Mouse (Mus musculus): ENCODE measurements around the gene Apbb2. TPM values are rescaled to one million over a fixed set of nuclear protein-coding genes. Genes with fewer than 3 reads are reported as not detected.

The Apbb2 gene
- total RNA-seq, 2 experiments from 2014 or later = 53.4 to 57.1 TPM

- no peak for DNase-seq (ENCODE audit: extremely low spot score in 1 of 2, low spot score in 1 of 2)
Observed at GRCm38 (mm10) chr5:66355147-66355546, 263.4 kb downstream of the Apbb2 start.

GRCm38 (mm10) chr5:66353876-66354275 is 264.7 kb downstream of the Apbb2 start:
- DNase-seq (ENCODE audit: extremely low spot score in 1 of 2, low spot score in 1 of 2) = no peak

GRCm38 (mm10) chr5:66351836-66352390 is 266.7 kb downstream of the Apbb2 start:
- no peak for DNase-seq (ENCODE audit: extremely low spot score in 1 of 2, low spot score in 1 of 2)

- DNase-seq (ENCODE audit: extremely low spot score in 1 of 2, low spot score in 1 of 2) = no peak
Observed at GRCm38 (mm10) chr5:66351064-66351463, 267.5 kb downstream of the Apbb2 start.

GRCm38 (mm10) chr5:66350611-66351010 is 268.0 kb downstream of the Apbb2 start:
- DNase-seq (ENCODE audit: extremely low spot score in 1 of 2, low spot score in 1 of 2) = no peak

- DNase-seq (ENCODE audit: extremely low spot score in 1 of 2, low spot score in 1 of 2) = no peak
Observed at GRCm38 (mm10) chr5:66348421-66348820, 270.2 kb downstream of the Apbb2 start.

GRCm38 (mm10) chr5:66346756-66347155 is 271.8 kb downstream of the Apbb2 start:
- no peak for DNase-seq (ENCODE audit: extremely low spot score in 1 of 2, low spot score in 1 of 2)

- no peak for DNase-seq (ENCODE audit: extremely low spot score in 1 of 2, low spot score in 1 of 2)
Observed at GRCm38 (mm10) chr5:66345140-66345539, 273.4 kb downstream of the Apbb2 start.

- DNase-seq (ENCODE audit: extremely low spot score in 1 of 2, low spot score in 1 of 2) = no peak
Observed at GRCm38 (mm10) chr5:66344182-66344581, 274.4 kb downstream of the Apbb2 start.

GRCm38 (mm10) chr5:66342285-66342684 is 276.3 kb downstream of the Apbb2 start:
- DNase-seq (ENCODE audit: extremely low spot score in 1 of 2, low spot score in 1 of 2) = no peak

GRCm38 (mm10) chr5:66341848-66342247 is 276.7 kb downstream of the Apbb2 start:
- no peak for DNase-seq (ENCODE audit: extremely low spot score in 1 of 2, low spot score in 1 of 2)

- DNase-seq (ENCODE audit: extremely low spot score in 1 of 2, low spot score in 1 of 2) = no peak
Observed at GRCm38 (mm10) chr5:66340356-66341102, 278.1 kb downstream of the Apbb2 start.

- peak in 1 of 2 experiments; percentile 48 for DNase-seq (ENCODE audit: extremely low spot score in 1 of 2, low spot score in 1 of 2)
Observed at GRCm38 (mm10) chr5:66338583-66338982, 280.0 kb downstream of the Apbb2 start.

GRCm38 (mm10) chr5:66337969-66338345 is 280.6 kb downstream of the Apbb2 start:
- no peak for DNase-seq (ENCODE audit: extremely low spot score in 1 of 2, low spot score in 1 of 2)

GRCm38 (mm10) chr5:66337025-66337968 is 281.3 kb downstream of the Apbb2 start:
- no peak for DNase-seq (ENCODE audit: extremely low spot score in 1 of 2, low spot score in 1 of 2)

- no peak for DNase-seq (ENCODE audit: extremely low spot score in 1 of 2, low spot score in 1 of 2)
Observed at GRCm38 (mm10) chr5:66330806-66331205, 287.8 kb downstream of the Apbb2 start.

GRCm38 (mm10) chr5:66328766-66329165 is 289.8 kb downstream of the Apbb2 start:
- no peak for DNase-seq (ENCODE audit: extremely low spot score in 1 of 2, low spot score in 1 of 2)

- no peak for DNase-seq (ENCODE audit: extremely low spot score in 1 of 2, low spot score in 1 of 2)
Observed at GRCm38 (mm10) chr5:66327949-66328726, 290.4 kb downstream of the Apbb2 start.

- no peak for DNase-seq (ENCODE audit: extremely low spot score in 1 of 2, low spot score in 1 of 2)
Observed at GRCm38 (mm10) chr5:66326395-66326794, 292.2 kb downstream of the Apbb2 start.

GRCm38 (mm10) chr5:66323603-66324002 is 295.0 kb downstream of the Apbb2 start:
- no peak for DNase-seq (ENCODE audit: extremely low spot score in 1 of 2, low spot score in 1 of 2)

All from layer of hippocampus, postnatal 25 days (tissue).